Mouse (Mus musculus) adrenal gland, adult (tissue): ENCODE measurements around the gene Pip4k2b.
"Not testable (repeated sequence)": the region's sequence is repeated elsewhere in the genome, so short reads cannot be mapped to it uniquely, and the experiment has no call there.

ENCODE experiments used
- DNase-seq, 2 experiments: peaks; one replicate each; pipeline ENCODE4 v3.0.0; 2022 to 2023; ENCODE audit warnings: low spot score in 1 of 2; ENCODE audit not compliant: inconsistent age in 2 of 2

Pip4k2b gene

GRCm38 (mm10) chr11:97744063-97744717 is at the start of gene Pip4k2b:
TSS of gene Pip4k2b (minus strand) at chr11:97744704.
- DNase-seq, result peak in 1 of 2 experiments; percentile 88

GRCm38 (mm10) chr11:97793165-97793564 is 48.7 kb upstream of the Pip4k2b start:
- DNase-seq, result peak in 1 of 2 experiments; percentile 91

- DNase-seq, result not testable (repeated sequence)
Measured at GRCm38 (mm10) chr11:97790778-97791438, 46.4 kb upstream of the Pip4k2b start.

GRCm38 (mm10) chr11:97789727-97790126 is 45.2 kb upstream of the Pip4k2b start:
- no peak for DNase-seq

GRCm38 (mm10) chr11:97787961-97788360 is 43.5 kb upstream of the Pip4k2b start:
- no peak for DNase-seq

GRCm38 (mm10) chr11:97782564-97782895 is 38.0 kb upstream of the Pip4k2b start:
- no peak for DNase-seq

- DNase-seq, result peak; percentile 98 to 100
Measured at GRCm38 (mm10) chr11:97781832-97782563, 37.5 kb upstream of the Pip4k2b start, which contains the start of gene Rpl23. TSS of gene Rpl23 (minus strand) at chr11:97782437.

GRCm38 (mm10) chr11:97781478-97781831 is 37.0 kb upstream of the Pip4k2b start:
- DNase-seq, result no peak

- peak in 1 of 2 experiments; percentile 41 for DNase-seq
Measured at GRCm38 (mm10) chr11:97779968-97780701, 35.6 kb upstream of the Pip4k2b start.

- no peak for DNase-seq
Measured at GRCm38 (mm10) chr11:97778918-97779317, 34.4 kb upstream of the Pip4k2b start.

GRCm38 (mm10) chr11:97777129-97777529 is 32.6 kb upstream of the Pip4k2b start:
- DNase-seq, result peak in 1 of 2 experiments; percentile 64

GRCm38 (mm10) chr11:97776497-97777128 is 32.1 kb upstream of the Pip4k2b start:
- DNase-seq, result no peak

- no peak for DNase-seq
Measured at GRCm38 (mm10) chr11:97775808-97776496, 31.4 kb upstream of the Pip4k2b start, which contains the start of gene 1700001P01Rik. TSS of gene 1700001P01Rik (minus strand) at chr11:97775918.

- no peak for DNase-seq
Measured at GRCm38 (mm10) chr11:97775186-97775585, 30.7 kb upstream of the Pip4k2b start.

GRCm38 (mm10) chr11:97771410-97771809 is 26.9 kb upstream of the Pip4k2b start:
- peak in 1 of 2 experiments; percentile 17 for DNase-seq

- DNase-seq, result peak; percentile 27 to 72
Measured at GRCm38 (mm10) chr11:97769704-97770103, 25.2 kb upstream of the Pip4k2b start.

GRCm38 (mm10) chr11:97766154-97766881 is 21.8 kb upstream of the Pip4k2b start, which contains the start of gene Cwc25:
TSS of gene Cwc25 (minus strand) at chr11:97766556.
- peak; percentile 95 to 99 for DNase-seq

GRCm38 (mm10) chr11:97761638-97762037 is 17.1 kb upstream of the Pip4k2b start:
- no peak for DNase-seq

- DNase-seq, result no peak
Measured at GRCm38 (mm10) chr11:97758942-97759341, 14.4 kb upstream of the Pip4k2b start.
